Mouse (Mus musculus): ENCODE results near the gene Cdca4. TPM values are rescaled to one million over a fixed set of nuclear protein-coding genes. Genes with fewer than 3 reads are reported as not detected.
A peak's percentile ranks its signal among the peaks of the same experiment; 100 is the strongest.

Cdca4 gene
- polyA plus RNA-seq, 1 experiment from 2014 or later, result 206 TPM

GRCm38 (mm10) chr12:112813370-112813769 lies 15.9 kb downstream of the Cdca4 start:
- Histone ChIP-seq H3K27ac (no peak overlapping the region), H3K36me3 (peaks cover 65% of the 10 kb centered on the region), H3K9me3 (replicated peaks) (no peaks in the 10 kb centered on the region), H3K4me3 (no peak overlapping the region), H3K4me1 (peaks cover 19% of the 10 kb centered on the region), H3K27me3 (ENCODE audit: low read depth, poor library complexity, severe bottlenecking) (peaks cover 18% of the 10 kb centered on the region)
- WGBS, result 90% methylated on average over 7 of the region's 7 CpGs
- DNase-seq (ENCODE audit: low spot score), result no peak

- no peak for DNase-seq (ENCODE audit: low spot score)
- Histone ChIP-seq H3K9me3 (replicated peaks) (no peaks in the 10 kb centered on the region), H3K4me1 (peaks cover 26% of the 10 kb centered on the region), H3K27me3 (ENCODE audit: low read depth, poor library complexity, severe bottlenecking) (peaks cover 35% of the 10 kb centered on the region), H3K27ac (no peak overlapping the region), H3K36me3 (peaks cover 34% of the 10 kb centered on the region), H3K4me3 (no peak overlapping the region)
- 71% methylated on average over 19 of the region's 19 CpGs for WGBS
Measured at GRCm38 (mm10) chr12:112810092-112810885, 18.9 kb downstream of the Cdca4 start.

- H3K27ac ChIP-seq, result no peak overlapping the region
Measured at GRCm38 (mm10) chr12:112809641-112810040, 19.6 kb downstream of the Cdca4 start.

DNA sequence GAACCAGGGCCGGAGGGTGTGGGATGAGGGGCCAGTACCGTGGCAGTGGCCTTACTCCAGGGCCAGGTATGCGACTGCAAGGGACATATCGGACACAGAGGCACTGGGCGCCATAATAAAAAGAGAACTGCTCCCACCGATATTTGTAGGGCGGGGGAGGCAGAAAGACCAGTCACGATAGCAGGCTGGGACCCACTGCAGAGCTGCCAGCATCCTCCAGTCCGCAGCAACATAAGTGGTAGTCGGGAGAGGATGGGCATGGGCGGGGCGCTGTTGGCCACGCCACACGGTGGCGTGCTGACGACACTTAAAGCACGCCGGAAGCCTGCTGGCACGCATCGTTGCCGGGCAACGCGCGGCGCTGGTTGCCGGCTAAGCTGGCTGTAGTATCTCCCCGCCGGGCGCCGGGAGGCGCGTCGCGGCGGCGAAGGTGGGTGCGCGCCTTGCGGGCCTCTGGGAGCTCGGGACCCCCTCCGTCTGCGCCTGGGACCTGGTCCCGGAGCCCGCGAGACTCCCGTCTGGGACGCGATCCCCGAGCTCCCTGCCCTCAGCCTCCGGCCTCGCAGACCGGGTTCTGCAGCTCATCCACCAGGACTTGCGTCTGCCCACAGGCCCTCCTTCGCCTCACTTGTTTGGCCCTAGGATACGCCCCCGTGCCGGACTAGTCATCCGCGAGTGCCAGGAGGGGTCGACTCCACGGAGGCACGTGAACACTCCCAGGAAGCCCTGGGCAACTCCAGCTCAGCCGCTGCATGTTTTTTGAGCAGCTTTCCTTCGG lies 20.4 kb downstream of the Cdca4 start, which contains the start of gene Clba1:
Gene Clba1 (plus strand): TSS at position 351 of the 778 bp plus-strand sequence.
- H3K27me3 ChIP-seq (ENCODE audit: low read depth, poor library complexity, severe bottlenecking), result peaks cover 48% of the 10 kb centered on the region

More at GRCm38 (mm10) chr12:112809641-112810040, 19.6 kb downstream of the Cdca4 start:
- Histone ChIP-seq H3K4me1 (peaks cover 26% of the 10 kb centered on the region), H3K4me3 (peak overlapping the region; percentile 75), H3K36me3 (peaks cover 28% of the 10 kb centered on the region), H3K27me3 (ENCODE audit: low read depth, poor library complexity, severe bottlenecking) (peaks cover 39% of the 10 kb centered on the region), H3K9me3 (replicated peaks) (no peaks in the 10 kb centered on the region)
- WGBS, result 19% methylated on average over 8 of the region's 8 CpGs
- DNase-seq (ENCODE audit: low spot score), result no peak

DNA sequence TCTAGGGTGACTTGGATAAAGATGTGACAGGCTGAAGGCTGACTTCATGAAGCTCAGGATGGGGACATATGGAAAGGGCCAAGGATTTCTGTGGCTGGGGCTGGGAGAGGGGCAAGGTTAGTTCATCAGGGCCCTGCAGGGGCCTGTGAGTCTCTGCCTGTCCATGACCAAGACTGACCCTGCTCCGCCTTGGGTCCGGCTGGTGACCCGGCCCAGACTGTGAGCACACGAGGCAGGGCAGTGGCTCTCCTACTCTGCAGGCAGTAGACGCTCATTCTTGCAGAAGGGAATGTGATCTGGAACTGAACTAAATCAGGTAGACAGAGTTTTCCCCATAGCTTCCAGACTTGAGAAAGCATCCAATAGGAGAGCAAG lies 21.0 kb downstream of the Cdca4 start:
- Histone ChIP-seq H3K27me3 (ENCODE audit: low read depth, poor library complexity, severe bottlenecking) (peaks cover 54% of the 10 kb centered on the region), H3K27ac (peak overlapping the region; percentile 70), H3K4me3 (peak overlapping the region; percentile 75), H3K4me1 (peaks cover 33% of the 10 kb centered on the region), H3K9me3 (replicated peaks) (no peaks in the 10 kb centered on the region), H3K36me3 (peaks cover 14% of the 10 kb centered on the region)
- WGBS, result 80% methylated on average over 5 of the region's 5 CpGs
- DNase-seq (ENCODE audit: low spot score), result no peak

More for the DNA sequence above, 20.4 kb downstream of the Cdca4 start, which contains the start of gene Clba1:
- Histone ChIP-seq H3K4me1 (peaks cover 29% of the 10 kb centered on the region), H3K4me3 (peak within 1 kb of the TSS; percentile 75), H3K9me3 (replicated peaks) (no peaks in the 10 kb centered on the region), H3K27ac (peak within 1 kb of the TSS; percentile 70), H3K36me3 (peaks cover 19% of the 10 kb centered on the region)
- DNase-seq (ENCODE audit: low spot score), result peak; percentile 93
- 2% methylated on average over 64 of the region's 64 CpGs for WGBS

DNA sequence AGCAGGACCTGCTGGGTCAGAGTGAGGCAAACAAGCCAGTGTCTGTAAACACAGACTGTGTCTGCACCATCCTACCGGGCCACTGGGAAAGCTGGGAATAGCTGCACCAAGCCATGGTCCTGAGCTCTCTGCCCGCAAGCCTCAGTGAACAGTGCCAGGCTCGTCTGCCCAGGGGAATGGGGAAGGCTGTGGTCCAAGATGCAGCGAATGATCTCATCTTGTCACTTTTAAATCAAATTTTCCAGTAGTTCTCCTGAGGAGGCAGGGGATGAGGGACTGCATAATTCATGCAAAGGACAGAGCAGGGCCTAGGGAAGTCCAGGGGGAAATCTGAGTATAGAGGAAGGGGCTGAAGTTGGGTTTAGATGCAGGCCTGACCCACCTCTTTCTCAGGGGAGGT lies 21.4 kb downstream of the Cdca4 start:
- no peaks in the 10 kb centered on the region for H3K9me3 ChIP-seq (replicated peaks)
- peak overlapping the region; percentile 70 for H3K27ac ChIP-seq
- H3K36me3 ChIP-seq, result peaks cover 10% of the 10 kb centered on the region; the same call in 1 of the 2 replicates
- peaks cover 58% of the 10 kb centered on the region for H3K27me3 ChIP-seq (ENCODE audit: low read depth, poor library complexity, severe bottlenecking)
- peak overlapping the region; percentile 75; the same call in 1 of the 2 replicates for H3K4me3 ChIP-seq
- DNase-seq (ENCODE audit: low spot score), result no peak
- WGBS, result 84% methylated on average over 4 of the region's 4 CpGs
- peaks cover 37% of the 10 kb centered on the region for H3K4me1 ChIP-seq

GRCm38 (mm10) chr12:112806044-112806443 lies 23.2 kb downstream of the Cdca4 start:
- H3K27me3 ChIP-seq (ENCODE audit: low read depth, poor library complexity, severe bottlenecking), result peaks cover 73% of the 10 kb centered on the region

GRCm38 (mm10) chr12:112804046-112804445 lies 25.2 kb downstream of the Cdca4 start:
- H3K4me3 ChIP-seq, result no peak overlapping the region
- no peaks in the 10 kb centered on the region for H3K9me3 ChIP-seq (replicated peaks)
- no peaks in the 10 kb centered on the region for H3K36me3 ChIP-seq
- H3K4me1 ChIP-seq, result peaks cover 45% of the 10 kb centered on the region
- peaks cover 76% of the 10 kb centered on the region for H3K27me3 ChIP-seq (ENCODE audit: low read depth, poor library complexity, severe bottlenecking)
- no peak overlapping the region for H3K27ac ChIP-seq
- no peak for DNase-seq (ENCODE audit: low spot score)
- WGBS, result 67% methylated on average over 13 of the region's 13 CpGs

More at GRCm38 (mm10) chr12:112806044-112806443, 23.2 kb downstream of the Cdca4 start:
- Histone ChIP-seq H3K36me3 (no peaks in the 10 kb centered on the region), H3K4me3 (no peak overlapping the region), H3K27ac (no peak overlapping the region), H3K4me1 (peaks cover 52% of the 10 kb centered on the region), H3K9me3 (replicated peaks) (no peaks in the 10 kb centered on the region)
- WGBS, result 77% methylated on average over 6 of the region's 6 CpGs
- no peak for DNase-seq (ENCODE audit: low spot score)

DNA sequence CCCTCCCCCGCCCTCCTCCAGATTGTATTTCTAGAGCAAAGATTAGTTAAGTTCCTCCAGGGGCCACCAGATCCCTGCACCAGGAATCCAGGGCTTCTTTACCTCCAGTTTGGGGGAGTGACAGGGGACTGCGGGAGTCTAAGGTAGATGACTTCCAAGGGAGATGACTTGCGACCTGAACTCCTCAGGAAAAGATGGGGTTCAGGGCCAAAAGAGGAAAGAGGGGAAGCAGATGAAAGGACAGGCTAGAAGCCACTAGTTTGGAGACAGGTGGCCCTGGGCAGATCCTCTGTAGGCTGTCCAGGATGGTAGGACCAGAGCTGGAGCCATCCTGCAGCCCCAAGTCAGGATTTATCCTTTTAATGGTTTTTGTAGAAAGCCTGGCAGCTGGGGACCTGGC lies 26.3 kb downstream of the Cdca4 start:
- Histone ChIP-seq H3K36me3 (no peaks in the 10 kb centered on the region), H3K4me1 (peaks cover 36% of the 10 kb centered on the region), H3K27me3 (ENCODE audit: low read depth, poor library complexity, severe bottlenecking) (peaks cover 86% of the 10 kb centered on the region), H3K27ac (no peak overlapping the region), H3K9me3 (replicated peaks) (no peaks in the 10 kb centered on the region), H3K4me3 (peak overlapping the region; percentile 62; the same call in 1 of the 2 replicates)
- 25% methylated on average over 3 of the region's 3 CpGs for WGBS
- DNase-seq (ENCODE audit: low spot score), result no peak

GRCm38 (mm10) chr12:112801864-112802846 lies 27.1 kb downstream of the Cdca4 start, which contains the start of gene Ahnak2:
Gene Ahnak2, minus strand, starts transcription at chr12:112802657.
- Histone ChIP-seq H3K27me3 (ENCODE audit: low read depth, poor library complexity, severe bottlenecking) (peaks cover 94% of the 10 kb centered on the region), H3K9me3 (replicated peaks) (no peaks in the 10 kb centered on the region), H3K36me3 (no peaks in the 10 kb centered on the region), H3K4me3 (peak within 1 kb of the TSS; percentile 62), H3K27ac (peak within 1 kb of the TSS; percentile 37; the same call in 1 of the 2 replicates), H3K4me1 (peaks cover 43% of the 10 kb centered on the region)
- 5% methylated on average over 64 of the region's 69 CpGs for WGBS
- peak; percentile 90 for DNase-seq (ENCODE audit: low spot score)

DNA sequence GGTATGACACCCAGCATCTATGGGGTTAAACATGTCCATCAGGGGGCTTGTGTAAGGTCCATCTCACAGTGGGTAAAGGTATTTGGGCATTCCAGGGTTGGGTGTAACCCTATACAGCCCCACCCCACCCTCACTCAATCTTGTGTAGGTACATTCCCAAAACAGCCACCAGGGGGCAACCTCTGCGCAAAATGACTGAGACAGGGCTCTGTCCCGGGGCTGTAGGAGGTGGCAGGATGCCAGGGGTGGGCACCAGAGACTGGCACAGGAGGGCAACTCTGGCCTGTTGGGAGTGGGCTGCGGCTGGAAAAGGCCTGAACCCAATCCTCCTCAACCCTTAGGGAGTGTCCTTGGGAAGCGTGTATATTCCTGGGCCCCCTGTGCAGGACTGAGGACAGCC lies 28.7 kb downstream of the Cdca4 start:
- 10% methylated on average over 4 of the region's 4 CpGs for WGBS
- DNase-seq (ENCODE audit: low spot score), result peak; percentile 85
- H3K27me3 ChIP-seq (ENCODE audit: low read depth, poor library complexity, severe bottlenecking), result peaks cover 93% of the 10 kb centered on the region
- H3K27ac ChIP-seq, result no peak overlapping the region
- H3K4me3 ChIP-seq, result no peak overlapping the region
- H3K9me3 ChIP-seq (replicated peaks), result no peaks in the 10 kb centered on the region
- H3K4me1 ChIP-seq, result peaks cover 52% of the 10 kb centered on the region
- no peaks in the 10 kb centered on the region for H3K36me3 ChIP-seq
